Mouse (Mus musculus) gastrocnemius, adult 8-10 months (tissue): ENCODE measurements around the gene Dbil5. TPM values are rescaled to one million over a fixed set of nuclear protein-coding genes. Genes with fewer than 3 reads are reported as not detected.
A peak's percentile ranks its signal among the peaks of the same experiment; 100 is the strongest.

Source experiments
- DNase-seq, 2 experiments: peaks; one replicate each; pipeline ENCODE4 v3.0.0; 2022; ENCODE audit warnings: low spot score in 2 of 2
- total RNA-seq, 4 experiments: library from RNA; stranded (reverse); gene quantifications; 2 replicates each; pipeline ENCODE4 v1.2.4; 2022

The Dbil5 gene
- not detected for total RNA-seq

GRCm38 (mm10) chr11:76217390-76217800 is at the start of gene Dbil5, which contains the start of gene Gemin4:
Gene Dbil5 (plus strand): TSS chr11:76217608.
Gene Gemin4 (minus strand): TSS chr11:76217664.
- DNase-seq, result peak; percentile 90 to 96

DNA sequence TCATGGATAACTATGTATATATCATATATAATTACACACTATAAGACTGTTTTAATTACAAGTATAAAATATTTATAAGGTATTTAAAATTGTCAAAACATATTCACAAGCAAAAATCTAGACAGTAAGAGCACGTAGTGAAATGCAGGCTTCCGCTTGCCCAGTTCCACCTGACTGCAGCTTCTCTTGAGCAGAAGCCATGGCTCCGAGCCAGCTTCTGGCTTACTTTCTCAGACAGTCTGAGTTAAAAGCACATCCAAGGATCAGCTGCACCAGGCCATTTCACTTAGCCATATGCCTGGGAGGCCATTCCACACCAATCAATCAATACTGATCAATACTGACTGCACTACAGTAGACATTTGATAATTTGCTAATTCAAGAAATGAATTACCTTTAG is 48.4 kb upstream of the Dbil5 start:
- DNase-seq, result no peak

DNA sequence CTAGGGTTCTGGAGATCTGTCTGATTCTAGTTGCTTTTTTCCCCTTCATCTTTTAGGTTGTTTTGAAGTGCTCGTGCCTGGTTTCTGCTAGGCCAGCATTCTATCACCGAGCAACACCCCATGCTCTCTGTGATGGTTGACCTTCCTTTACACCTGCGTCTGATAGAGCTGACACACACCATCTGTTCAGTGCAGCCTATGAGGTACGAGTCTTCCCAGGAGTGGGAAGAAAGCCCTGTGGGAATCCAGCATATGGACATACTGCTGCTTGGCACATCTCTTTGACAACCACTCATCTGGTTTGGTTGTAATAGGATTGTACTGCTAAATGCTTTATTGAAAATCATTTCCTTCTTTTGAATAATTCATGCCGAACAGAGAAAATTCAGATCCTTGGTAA is 47.2 kb upstream of the Dbil5 start:
- no peak for DNase-seq

DNA sequence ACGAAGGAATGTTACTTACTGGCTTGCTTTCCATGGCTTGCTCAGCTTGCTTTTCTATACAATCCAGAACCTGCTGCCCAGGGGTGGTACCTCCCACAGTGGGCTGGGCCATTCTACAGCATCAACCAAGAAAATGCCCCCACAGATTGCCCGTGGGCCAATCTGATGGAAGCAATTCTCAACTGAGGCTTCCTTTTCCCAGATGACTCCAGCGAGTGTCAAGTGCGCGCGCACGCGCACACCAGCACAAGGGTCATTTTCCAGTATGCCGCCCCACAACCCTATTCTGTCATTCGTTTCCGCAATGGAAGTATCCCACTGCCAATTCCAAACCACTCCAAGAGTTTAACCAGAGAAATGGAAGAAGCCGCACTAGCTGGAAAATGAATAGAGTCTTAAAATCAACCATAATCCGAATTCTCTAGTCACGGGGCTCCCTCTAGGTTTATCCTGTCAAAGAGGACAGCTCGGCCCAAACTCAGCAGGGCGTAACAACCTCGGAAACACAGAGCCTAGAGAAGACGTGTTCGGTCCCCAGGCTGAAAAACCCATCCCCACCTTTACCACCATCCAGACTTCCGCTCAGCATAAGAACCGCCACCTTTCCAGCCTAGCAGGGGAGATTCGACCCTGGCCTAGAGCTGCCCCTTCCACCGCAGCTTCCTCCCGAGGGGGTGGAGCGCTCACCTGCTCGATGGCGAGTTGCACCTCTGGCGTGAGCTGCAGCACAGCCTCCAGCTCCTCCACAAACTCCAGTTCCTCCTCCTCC is 38.5 kb upstream of the Dbil5 start:
- DNase-seq, result peak in 1 of 2 experiments; percentile 8

- DNase-seq, result peak; percentile 79 to 83
Observed at GRCm38 (mm10) chr11:76179495-76180145, 37.8 kb upstream of the Dbil5 start, which contains the start of the genes Vps53 and Fam57a. Gene Vps53 (minus strand): TSS chr11:76179647. Gene Fam57a (plus strand): TSS chr11:76179671.

DNA sequence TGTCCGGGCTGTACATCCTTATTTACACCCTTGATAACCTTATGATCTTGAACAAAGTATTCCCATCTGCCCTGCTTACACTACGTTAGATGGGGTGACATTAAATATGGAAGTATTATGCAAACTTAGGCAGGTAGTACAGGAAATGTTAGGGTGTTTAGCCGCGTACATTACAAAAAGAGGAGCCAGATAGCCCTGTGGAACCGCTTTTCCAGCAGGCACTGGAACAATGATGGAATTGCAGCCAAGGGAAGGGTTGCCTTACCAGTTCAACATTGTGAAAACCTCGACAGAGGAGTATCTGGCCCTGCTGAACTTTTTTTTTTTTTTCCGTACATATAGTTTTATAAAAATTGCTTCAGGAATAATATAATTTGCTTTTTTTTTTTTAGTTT is 37.3 kb upstream of the Dbil5 start:
- no peak for DNase-seq

DNA sequence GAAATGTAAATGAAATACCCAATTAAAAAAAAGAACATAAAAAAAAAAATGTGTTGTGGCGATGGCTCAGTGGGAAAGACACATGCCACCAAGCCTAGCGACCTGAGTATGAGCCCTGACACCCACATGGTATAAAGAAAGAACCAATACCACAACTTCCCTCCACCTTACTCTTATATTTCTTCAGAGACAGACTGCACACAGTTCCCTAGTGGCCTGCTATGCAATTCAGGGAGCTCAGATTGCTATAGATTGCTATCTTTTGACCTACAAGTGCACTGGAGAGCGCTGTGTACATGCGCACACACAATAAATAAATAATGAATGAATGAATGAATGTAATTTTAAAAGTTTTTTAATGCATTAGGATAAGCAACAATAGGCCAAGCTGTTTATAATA is 33.7 kb upstream of the Dbil5 start:
- no peak for DNase-seq

DNA sequence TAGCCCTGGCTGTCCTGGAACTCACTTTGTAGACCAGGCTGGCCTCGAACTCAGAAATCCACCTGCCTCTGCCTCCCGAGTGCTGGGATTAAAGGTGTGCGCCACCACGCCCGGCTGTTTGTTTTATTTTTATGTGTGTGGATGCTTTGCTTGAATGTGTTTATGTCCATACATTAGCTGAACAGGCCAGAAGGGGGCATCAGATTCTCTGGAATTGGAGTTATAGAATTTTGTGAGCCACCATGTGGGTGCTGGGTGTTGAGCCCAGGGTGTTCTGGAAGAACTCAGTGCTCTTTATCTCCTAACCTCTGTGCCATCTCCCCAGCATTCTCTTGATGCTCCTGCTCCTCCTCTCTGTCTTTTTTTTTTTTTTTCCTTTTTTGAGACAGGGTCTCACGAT is 30.5 kb upstream of the Dbil5 start:
- DNase-seq, result no peak

DNA sequence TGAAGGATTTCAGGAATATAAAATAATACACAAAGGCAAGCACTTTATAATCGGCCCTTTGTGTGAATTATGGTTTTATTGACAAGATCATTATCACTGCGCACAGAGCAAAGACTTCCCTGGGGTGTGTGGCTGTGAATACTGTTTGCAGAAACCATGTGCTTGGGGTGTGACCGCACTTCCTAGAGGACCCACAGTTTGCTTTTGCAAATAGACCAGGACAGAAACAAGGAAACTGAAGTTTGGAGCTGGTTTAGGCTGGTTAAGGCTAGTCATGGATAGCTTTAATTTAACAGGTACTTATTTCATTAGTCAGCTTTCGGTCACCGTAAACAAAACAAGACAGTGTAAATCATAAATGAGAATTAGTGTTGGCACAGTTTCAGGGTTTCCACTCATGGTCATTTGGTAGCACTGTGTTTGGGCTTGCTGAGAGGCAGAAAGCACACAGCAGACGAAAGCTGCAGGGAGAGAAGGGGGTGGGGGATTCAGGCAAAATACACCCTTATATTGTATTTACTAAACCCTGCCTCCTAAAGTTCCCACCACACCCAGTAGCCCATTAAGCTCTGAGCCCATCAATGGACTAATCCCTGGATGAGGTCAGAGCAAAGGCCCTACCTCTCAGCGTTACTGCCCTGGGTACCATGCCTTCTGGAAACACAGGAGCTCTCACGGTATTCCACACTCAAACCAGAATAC is 21.0 kb upstream of the Dbil5 start:
- no peak for DNase-seq

DNA sequence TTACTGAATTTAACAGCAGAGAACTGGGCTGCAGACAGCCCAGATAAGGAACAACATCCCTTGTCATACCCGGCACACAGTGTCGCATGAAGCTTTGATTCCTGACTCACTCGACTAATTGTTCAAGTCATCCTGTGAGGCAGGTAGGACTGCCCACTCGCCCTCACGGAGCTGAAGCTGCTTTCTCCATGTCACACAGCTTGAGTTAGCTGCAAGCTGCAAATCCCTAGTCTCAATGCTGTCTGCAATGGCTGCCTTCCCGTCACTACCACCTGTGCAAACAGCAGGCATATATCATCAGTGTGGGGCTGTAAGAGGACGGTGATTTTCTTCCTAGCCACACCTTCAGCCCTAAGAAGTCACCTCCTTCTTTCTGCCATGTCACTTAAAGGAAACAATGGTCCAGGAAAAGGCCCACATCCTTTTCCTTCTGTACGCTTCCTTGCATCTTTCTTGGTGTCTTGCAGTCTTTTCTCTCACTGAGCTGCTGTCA is 20.4 kb upstream of the Dbil5 start:
- no peak for DNase-seq

GRCm38 (mm10) chr11:76201761-76202674 is 15.4 kb upstream of the Dbil5 start:
- DNase-seq, result peak; percentile 84 to 86

GRCm38 (mm10) chr11:76206793-76207192 is 10.6 kb upstream of the Dbil5 start:
- DNase-seq, result no peak

GRCm38 (mm10) chr11:76210228-76210985 is 7.0 kb upstream of the Dbil5 start:
- no peak for DNase-seq

DNA sequence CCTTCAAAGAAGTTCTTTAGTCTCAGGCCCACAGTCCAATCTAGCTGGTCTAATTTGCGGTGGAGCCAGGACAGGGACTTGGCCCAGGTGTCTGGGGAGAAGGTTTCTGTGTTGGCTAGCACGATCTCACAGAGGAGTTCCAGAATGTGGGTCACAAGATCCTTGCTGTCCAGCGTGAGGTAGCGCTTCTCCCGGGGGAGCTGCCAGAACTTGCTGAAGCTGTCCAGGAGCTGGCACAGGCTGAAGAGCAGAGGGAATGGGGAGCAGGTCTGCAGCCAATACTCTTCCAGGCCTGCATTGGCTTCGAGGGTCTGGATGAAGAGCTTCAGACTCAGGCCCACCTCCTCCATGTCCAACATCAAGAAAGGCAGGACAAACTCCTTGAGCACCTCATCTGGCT is 5.8 kb upstream of the Dbil5 start:
- peak in 1 of 2 experiments; percentile 32 for DNase-seq

GRCm38 (mm10) chr11:76213841-76214240 is 3.6 kb upstream of the Dbil5 start:
- DNase-seq, result no peak

DNA sequence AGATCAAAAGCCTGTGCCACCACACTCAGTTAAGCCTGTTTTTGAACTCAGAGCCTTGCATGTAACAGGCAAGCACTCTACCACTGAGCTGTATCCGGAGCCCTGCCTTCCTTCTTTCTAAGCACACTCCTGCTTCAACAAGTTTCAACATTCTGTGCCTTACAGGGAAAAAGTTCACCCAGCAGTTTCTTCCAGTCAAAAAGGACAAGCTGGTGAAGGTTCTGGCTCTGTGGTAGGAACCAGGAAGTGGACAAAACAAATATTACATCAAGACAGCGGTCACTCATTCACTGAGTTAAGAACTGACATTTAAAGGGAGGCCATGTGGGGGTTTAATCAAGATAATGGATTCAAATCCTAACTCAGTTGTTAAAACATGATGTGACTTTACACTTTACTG is 2.4 kb upstream of the Dbil5 start:
- no peak for DNase-seq

- DNase-seq, result no peak
Observed at GRCm38 (mm10) chr11:76216049-76216540, 1.3 kb upstream of the Dbil5 start.

GRCm38 (mm10) chr11:76216681-76217389 is 573 bp upstream of the Dbil5 start:
- DNase-seq, result no peak

GRCm38 (mm10) chr11:76224631-76225030 is 7.2 kb downstream of the Dbil5 start:
- no peak for DNase-seq
